Mouse (Mus musculus) ovary, postnatal 14 days (tissue): Measurements from ENCODE around the gene Zfp94.

Source experiments
- DNase-seq: peaks from one replicate; pipeline ENCODE4 v3.0.0; 2022; ENCODE audit warnings: low spot score

Gene Zfp94

GRCm38 (mm10) chr7:24274456-24274855, 42.0 kb downstream of the Zfp94 start:
- DNase-seq, result no peak

DNA sequence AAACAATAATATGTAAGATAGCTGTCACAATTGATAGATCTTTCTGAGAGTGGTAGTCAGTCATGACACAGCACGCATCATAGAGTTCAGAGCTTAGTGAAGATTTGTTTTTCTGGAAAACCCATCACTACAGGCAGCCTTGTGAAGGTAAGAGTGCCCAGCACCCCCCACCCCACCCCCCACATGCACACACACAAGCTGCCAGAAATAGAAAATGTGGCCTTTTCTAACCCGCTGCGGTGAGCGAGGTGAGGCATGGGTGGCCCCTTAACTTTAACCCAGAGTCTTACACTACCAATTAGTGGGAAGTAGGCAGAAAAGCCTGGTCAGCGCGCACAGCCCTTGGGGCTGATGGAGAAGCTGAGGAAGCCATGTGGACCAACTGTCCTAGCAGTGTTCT, 45.3 kb downstream of the Zfp94 start:
- DNase-seq, result no peak

- peak; percentile 46 for DNase-seq
These were observed 46.2 kb downstream of the Zfp94 start, which contains the start of gene Zfp93 for GRCm38 (mm10) chr7:24270288-24270672. Zfp93 (plus strand) TSS chr7:24270420.

- no peak for DNase-seq
These were observed 46.7 kb downstream of the Zfp94 start for GRCm38 (mm10) chr7:24269667-24270287.

DNA sequence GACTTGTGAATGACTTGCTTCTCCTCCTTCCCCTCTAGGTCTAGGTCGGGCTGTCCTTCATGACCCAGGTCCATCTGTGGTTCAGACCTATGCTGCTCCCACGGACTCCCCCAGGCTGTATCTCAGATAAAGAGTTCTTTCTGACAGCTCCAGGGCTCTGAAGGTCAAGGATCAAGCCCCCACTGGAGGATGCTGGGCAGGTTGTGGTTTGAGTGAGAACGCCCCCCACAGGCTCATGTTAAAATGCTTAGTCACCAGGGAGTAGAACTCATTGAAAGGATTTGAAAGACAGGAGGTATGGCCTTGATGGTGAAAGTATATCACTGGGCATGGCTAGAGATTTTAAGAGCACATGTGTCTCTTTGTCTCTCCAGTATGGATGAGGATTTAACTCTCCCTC, 47.2 kb downstream of the Zfp94 start:
- no peak for DNase-seq

GRCm38 (mm10) chr7:24268176-24269155, 48.0 kb downstream of the Zfp94 start:
- DNase-seq, result no peak

- DNase-seq, result no peak
These were observed 56.5 kb downstream of the Zfp94 start for GRCm38 (mm10) chr7:24260000-24260312.

DNA sequence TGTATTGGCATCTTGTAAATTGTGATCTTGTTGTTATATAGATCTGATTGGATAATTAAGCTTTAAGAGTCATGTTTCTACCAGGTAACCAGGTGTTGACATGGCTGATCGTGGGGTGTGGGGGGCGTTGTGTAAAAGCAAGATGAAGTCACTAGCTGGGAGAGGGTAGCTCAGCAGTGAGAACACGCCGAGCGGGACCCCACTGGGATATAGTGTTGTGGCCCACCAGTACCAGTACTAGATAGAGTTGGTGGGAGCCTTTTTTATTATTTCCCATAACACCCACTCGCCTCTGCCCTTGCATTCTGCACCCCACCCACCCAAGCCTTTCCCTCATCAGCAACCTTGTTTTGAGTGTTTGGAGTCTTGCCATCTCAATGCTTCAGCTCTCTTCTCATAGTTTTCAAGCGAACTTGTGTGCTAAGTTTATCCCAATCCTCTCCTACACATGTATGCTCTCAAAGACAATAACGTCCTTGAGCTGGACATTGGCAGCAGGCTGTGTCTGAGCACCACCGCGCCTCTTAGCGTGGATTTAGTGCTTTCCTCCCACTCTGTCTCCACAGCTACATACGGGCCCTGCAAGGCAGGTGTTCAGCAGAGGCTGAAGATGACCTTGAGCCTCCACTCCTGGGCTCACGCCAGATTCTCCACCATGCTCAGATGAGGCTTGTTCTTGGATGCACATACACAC, 57.0 kb downstream of the Zfp94 start:
- DNase-seq, result no peak

DNA sequence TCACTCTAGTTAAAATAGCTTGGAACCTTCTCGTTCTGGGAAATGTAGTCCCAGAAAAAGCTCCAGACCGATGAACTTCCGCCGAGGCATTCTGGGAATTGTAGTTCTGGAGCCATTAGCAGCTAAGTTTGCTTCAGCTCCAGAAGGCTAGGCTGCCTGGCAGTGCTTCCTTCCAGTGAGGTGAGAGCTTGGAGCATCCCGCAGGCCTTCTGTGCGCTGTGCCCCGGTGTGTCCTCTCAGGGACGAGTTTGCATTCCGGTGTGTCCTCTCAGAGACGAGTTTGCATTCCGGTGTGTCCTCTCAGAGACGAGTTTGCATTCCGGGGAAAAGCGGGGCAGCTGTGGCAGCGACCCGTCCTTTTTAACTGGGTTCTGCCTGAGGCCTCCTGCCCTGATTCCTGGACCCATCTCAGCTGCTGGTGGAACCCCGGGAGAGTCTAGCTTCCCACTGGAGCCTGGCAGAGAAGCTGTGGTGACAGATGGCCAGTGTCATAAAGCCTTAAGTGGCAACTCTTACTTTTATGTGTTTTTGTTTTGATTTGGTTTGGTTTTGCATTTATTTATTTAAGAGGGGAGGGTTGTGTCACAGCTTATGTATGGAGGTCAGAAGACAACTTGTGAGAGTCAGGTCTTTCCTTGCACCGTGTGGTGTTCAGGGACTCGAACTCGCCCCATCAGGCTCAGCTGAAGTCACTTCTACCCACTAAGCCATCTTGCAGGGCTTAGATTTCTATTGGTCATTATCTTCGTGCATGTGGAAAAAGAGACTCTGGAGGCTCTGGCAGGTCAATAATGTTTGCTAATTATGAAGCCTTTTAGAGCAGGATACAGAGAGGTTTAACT, 61.6 kb downstream of the Zfp94 start, which contains the start of gene Zfp108:
Gene Zfp108, plus strand, starts transcription at position 162 of the 842 bp plus-strand sequence.
- DNase-seq, result peak; percentile 67

DNA sequence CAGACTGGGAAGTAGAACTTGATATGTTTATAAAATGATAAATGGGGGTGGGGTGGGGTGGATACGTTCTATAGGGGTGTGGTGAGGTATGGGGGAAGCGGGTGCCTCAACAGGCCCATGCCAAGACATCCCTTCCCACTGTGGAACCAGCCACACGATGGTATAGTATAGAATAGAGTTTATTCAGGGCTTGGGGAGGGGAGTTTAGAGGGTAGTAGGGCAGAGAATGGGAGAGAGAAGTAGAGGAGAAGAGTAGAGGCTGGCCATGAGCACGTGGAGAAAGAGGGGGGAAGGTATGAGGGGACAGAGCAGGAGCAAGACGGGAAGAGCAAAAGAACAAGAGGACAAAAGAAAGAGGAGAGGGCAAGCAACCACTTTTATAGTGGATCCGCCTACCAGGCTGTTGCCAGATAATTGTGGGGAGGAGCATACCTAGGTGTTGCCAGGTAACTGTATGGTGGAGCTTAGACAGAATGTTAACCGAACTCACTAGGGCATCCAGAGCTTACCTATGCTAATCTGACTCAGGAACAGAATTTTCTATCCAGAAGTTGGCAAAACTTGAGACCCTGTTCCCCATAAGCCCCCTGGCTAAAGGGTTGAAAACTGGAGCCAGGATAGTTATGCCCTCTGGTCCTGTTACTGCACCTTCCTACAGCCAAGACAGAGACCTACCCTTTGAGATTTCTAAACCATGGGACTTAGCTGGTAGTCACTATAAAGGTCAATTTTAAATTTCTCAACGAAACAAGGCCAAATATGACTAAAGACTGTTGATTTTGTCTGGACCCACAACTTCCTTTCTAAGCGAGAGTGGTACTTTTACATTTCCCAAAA, 62.5 kb downstream of the Zfp94 start:
- DNase-seq, result no peak
